Mouse (Mus musculus) 3134 (cell line): ENCODE results near the gene Tcf7l2.

Experiments
- DNase-seq: peaks from one replicate; pipeline ENCODE4 v3.0.0-alpha.2; 2011; ENCODE audit warnings: low spot score; ENCODE audit not compliant: insufficient read length; ENCODE audit errors: extremely low read depth

Gene Tcf7l2

DNA sequence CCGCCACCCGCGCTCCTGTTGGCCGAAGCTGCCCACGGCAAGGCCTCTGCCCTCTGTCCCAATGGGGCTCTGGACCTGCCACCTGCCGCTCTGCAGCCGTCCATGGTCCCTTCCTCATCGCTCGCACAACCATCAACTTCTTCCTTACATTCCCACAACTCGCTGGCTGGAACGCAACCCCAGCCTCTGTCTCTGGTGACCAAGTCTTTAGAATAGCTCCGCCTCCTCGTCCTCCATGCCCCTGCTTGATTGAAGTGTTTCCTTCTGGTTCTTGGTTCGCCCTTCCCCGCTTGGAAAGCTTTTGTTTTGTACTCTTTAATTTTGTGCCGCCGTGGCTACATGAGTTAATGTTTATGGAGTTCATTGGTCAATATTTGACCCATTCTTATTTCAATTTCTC lies 190.0 kb downstream of the Tcf7l2 start:
- no peak for DNase-seq

DNA sequence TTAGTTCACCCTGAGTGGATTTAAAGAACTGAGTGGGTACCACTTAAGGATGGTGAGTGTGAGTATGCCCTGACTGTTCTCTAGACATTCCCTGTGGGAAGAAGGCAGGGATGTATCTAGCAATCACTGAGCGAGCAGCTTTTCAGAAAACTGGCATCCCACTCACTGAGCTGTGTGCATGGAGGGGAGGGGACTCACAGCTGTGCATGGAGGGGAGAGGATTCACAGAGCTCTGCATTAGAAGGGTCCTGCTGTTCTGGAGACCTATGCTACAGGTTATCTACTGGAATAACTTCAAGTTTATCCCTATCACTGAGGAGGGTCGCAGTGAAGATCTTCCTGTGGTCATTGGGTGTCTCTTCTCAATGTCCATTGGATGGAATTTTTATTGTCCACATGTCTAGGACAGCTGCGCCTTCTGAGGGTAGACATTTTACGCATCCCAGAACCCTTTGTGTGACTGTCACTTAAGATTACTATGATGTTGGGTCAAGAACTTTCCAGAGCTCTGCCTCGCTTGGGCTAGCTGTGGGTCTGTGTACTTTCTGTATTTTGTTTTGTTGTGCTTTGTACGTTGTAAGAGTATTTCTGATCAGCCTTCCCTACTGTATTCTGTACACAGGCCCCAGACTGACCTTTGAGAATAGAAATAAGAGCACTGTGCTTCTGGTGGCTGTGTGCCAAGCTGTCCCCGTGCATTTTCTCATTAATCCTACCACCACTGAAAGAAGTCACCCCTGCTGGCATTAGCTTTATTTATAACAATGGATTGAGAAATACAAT lies 192.5 kb downstream of the Tcf7l2 start:
- DNase-seq = no peak

DNA sequence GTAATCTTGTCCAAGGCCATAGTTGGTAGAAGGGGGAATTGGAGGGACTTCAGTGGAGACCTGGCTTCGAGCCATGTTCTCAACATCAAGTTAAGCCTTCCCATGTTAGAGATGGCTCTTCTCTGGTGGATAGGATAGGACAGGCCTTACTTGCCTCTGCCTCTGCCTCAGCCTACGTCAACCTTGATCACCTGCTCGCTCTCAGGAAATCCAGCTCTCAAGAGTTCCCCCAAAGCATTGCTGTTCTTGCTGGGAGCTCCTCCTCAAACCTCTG lies 193.0 kb downstream of the Tcf7l2 start:
- DNase-seq = no peak

DNA sequence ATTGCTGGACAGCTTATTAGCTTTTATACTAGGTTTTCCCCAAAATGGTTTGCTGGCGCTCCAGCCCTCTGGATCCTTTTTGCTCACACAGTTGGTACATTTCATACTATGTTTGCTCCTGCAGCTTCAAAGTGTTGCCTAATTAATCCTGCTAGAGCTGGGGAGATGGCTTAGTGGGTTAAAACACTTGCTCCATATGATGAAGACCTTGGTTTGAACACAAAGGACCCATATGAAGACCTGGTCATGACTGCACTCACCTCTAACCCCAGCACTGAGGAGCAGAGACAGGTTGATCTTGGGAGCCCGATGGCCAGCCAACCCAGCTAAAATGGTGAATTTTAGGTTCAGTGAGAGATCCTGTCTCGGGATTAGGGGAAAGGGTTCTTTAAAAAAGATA lies 195.4 kb downstream of the Tcf7l2 start:
- no peak for DNase-seq

DNA sequence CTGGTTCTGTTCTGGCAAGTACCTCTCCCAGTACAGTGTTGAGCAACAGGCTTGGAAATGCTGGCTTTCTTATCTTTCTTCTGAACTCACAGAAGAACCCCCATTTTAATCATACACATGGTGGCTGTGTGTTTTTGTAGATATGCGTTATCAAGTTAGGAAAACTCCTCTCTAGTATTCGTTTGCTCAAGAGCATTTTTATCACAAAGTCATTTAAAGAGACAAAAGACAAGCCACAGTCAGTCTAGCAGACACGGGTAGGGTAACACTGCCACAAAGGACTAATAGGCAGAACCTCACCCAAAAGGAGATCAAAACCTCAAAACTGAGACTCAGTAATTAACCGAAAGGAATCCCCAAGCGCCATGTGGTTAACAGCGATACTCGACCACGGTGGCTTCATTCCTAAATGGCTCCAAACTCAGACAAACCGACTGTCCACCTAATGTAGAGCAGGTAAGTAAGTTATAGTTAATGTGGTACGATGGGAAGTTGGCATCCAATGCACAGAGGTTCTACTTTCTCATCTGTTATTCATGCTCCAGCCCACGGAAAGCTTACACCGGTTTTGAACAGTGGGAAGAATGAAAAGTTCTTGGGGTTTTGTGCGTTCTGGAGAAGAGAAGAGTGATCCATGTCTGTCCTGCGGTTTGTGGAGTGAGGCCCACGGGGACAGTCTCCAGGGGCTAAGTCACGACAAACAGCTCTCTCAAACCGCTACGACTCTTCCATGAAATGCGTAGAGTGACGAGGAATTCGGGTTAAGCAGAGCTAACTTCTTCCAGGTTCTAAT lies 196.8 kb downstream of the Tcf7l2 start:
- DNase-seq = no peak

DNA sequence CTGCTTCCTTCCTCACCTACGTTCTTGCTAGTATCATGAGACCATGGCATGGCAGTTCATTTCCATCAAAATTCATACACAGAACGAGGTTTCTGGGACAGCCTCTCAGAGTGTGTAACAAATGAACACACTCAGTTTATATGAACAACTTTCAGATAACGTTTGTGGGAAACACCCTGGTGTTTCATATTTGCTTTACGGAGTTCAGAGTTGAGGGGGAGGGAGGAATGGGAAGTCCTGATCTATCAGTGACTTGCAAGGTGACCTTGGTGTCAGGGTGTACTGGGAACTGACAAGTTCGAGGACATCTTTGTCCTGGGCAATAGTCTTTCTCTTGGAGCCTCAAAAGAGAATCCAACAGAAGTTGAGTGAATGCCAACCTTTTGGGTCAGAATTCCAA lies 197.5 kb downstream of the Tcf7l2 start:
- no peak for DNase-seq

DNA sequence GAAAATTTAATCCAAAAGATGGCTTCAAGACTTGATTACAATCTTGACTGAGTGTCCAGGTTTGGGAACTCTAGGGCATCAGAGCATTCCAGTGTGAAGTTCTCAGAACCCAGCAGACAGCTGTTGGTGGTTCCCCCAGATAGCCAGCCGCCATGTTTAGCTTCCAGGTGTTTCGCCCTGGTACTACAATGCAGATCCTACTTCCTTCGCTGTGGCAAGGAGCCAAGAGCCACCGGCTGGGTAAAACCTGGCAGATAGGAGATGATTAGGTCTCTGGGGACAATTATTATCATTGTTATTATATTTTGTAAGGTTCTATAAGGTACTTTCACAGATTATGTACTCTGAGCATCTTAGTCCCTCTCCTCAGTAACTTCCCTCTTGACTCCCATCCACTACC lies 198.1 kb downstream of the Tcf7l2 start:
- DNase-seq = no peak

DNA sequence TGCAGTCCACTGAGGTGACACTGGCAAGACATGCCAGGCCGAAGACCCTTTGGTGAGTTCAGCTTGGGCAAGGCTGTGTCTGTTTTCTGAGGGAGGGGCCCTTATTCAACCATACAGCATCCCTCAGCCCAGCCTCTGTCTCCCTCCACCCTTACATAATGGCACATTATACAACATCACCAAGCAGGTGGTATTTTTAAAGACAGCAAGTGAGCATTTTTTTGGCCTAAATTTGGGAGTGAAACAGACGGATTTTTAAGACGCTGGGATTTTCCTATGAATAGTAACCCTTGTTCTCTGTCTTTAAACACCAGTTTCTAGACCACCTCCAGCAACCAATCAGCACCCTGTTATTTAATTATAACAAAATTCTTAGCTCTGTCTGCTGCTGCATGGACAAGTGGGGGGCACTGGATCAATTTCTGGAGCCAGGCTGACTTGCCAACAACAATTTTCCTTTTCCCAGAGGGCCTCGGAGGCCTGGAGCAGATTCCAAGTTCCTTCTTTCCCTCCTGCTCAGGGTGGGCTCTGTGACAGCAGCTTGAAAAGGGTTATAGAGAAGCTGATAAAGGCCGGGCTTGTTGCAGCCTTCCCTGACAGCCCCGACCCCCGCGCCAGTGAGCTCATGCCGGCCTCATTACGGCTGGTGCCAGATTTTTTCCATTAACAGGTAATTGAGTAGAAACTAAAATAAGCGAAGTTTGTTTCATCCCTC lies 199.1 kb downstream of the Tcf7l2 start:
- no peak for DNase-seq

DNA sequence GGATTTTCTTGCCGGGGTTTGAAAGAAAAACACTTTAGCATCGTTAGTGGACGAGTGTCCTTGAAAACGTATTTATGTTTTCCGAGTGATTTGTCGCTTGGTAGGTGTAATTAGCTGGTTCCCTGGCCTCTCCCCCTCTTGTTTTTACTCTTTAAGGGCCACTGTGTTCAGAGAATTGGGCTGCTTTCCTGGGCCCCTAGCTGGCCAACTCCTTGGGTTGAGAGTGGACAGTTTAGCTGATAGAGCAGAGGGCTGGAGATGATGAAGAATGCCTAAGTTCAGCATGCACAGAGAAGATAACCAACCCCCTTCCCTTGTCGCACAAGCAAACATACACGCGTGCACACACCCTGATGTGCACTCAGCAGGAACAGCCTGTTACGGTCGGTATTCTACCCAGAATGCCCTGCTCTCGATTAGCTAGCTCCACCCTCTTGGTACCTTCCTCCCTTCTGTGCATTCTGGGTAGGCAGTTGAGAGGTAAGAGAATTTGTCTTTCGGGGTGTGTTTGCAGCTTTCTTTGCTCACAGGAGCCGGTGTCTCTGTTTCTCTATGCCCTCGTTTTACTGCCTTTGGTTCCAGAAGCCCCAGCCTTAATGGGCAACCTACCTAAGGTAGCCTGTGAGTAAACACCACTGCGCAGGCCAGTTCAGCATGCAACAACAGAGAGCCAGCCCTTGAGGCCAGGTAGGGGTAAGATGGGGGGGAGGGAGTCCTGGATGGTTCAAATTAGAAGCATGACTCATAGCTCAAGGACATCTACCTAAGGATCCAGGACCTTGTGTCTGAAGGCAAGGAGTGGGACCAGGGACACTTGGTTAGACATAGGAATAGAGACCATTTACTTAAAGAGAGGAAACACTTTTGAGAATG lies 199.9 kb downstream of the Tcf7l2 start:
- no peak for DNase-seq

DNA sequence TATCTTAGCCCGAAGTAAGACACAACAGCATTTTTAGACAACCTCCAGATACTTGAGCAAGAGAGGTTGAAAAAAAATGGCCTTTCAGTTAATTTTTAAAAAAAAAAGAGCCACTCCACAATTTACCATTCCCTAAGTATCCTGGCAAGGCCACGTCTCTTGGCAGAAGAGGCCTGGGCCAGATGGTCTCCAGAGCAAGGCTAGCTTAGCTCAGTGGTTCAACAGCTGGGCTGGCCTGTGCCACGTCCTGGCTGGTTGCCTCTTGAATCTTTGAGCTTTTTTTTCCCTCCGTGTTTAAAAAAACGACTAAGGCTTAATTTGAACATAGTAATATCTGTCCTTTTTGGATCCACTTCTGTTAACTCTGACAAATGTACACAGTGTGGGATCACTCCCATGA lies 209.8 kb downstream of the Tcf7l2 start:
- DNase-seq = no peak

DNA sequence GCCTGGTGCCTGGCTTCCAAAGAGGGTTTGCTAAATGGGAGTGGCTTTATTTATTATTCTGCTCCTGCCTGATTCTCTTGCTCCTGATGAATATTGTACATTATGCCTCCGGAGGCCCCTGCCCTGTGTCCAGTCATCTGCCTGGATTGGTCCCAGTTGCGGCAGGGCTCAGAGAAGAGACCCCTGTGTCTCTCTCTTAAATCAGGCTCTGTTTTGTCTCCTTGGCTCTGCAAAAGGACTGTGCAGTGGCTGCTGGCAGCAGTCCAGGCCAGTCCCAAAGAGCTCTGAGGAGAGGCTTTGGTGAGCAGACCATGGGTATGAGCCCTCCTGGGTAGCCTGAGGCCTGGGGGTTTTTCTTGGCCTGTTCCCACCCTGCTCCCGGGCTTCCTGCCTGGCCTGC lies 211.6 kb downstream of the Tcf7l2 start:
- DNase-seq = no peak

DNA sequence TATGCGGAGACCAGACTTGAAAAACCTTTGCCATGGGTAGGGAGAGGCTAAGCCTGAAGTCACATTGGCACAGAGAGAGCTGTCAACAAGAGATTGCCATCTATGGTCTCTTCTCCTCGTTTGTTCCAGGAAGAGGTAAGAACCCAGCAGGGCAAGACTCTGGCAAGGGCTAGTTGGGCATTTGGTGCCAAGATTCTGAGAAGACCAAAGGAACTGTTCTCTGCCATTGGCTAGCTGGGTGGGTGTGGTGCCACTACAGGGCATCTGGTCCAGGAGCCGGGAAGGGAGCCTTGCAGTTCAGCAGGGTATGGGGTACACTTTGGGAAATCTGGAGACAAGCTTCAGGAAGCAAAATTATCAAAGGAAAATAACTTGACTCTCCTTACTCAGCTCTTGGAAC lies 213.5 kb downstream of the Tcf7l2 start:
- no peak for DNase-seq

DNA sequence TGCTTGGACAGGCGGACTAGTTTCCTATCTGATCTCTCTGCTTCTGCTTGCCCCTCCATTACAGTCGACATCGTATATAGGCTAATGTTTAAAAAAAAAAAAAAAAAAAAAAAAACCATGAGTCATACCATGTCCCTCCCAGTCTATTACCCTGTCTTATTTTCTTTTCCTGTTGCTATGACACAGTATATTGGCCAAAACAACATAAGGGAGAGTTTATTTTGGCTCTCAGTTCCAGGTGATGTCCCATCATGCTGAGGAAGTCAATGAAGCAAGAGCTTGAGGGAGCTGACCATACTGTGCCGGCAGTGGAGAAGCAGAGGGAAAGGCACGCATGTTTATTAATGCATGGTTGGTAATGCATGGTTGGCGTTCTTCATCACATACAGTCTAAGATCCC lies 215.1 kb downstream of the Tcf7l2 start:
- no peak for DNase-seq

DNA sequence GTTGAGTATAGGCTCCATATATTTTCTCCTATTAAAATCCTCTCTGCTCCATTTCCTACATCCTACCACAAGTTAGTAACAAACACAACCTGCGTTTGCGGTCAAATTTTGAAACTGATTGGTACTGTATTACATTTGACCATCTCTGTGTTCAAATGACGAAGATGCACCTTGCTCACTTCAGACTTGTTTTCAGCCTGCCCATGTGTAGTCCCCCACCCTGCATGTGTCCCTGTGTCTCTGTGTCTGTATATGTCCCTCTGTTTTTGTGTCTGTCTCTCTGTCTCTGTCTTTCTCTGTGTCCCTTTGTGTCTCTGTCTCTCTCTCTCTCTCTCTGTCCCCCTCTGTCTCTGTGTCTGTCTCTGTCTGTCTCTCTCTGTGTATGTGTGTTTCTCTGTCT lies 222.8 kb downstream of the Tcf7l2 start:
- no peak for DNase-seq

DNA sequence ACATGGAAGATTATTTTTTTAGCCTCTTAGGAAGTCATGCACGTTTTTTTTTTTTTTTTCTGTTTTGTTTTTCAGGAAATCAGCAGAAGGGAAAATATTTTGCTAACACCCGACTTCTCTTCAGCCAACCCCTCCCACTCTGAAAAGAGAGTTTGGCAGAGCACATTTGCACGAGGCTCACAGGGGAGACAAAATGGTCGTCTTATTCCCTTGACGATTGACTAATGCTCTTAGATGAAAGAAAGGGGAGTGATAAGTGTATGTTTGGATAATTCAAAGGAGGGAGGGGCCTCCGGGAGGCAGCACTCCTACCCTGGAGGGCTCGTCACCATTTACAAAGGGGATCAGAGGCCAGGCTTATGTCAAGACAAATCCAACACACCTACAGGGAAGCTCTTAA lies 224.4 kb downstream of the Tcf7l2 start:
- DNase-seq = no peak

DNA sequence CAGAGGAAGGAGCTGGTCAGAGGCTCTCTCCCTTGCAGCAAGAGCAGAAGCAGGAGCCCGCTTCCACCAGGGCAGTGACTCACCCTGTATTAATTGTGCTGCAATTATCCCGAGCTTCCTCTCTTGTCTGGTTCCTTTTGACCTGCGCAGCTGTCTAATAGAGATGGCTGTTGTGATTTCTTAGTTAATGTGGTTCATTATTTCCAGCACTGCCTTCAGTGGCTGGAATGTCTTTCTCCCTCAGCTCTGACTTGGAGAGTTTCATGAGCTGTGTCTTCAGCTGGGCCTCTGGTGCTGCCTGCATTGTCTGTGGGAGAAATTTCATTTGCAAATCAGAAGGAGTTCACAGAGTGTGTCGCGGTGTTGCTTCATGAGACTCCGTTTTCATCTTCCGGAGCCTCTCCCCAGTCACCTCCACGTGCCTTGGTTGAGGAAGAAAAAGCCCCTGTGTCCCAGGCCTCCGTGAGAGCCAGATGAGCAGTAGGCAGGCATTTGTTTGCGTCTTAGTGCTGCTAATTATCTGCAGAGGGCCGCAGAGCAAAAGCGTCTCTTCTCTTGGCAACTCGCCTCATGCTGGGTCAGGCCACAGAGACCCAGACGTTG lies 228.4 kb downstream of the Tcf7l2 start:
- DNase-seq = no peak

DNA sequence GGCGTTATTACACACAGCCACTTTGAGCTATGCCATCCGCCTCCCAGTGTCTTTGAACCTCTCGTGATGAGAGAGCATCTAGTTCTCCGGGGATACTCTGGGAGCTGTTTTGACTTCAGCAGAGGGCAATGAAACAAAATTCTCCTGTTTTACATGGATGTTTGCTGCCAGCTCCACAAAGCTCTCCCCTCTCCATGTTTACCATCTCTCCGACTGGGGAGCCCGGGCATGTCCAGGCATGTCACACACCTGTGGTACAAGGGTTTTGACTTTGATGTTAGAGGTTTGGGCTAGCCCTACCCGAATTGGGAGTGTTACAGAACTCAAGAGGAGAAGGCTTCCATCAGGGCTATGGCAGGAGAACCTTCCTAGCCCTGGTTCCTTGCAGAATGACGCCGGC lies 234.5 kb downstream of the Tcf7l2 start:
- no peak for DNase-seq
